Mouse (Mus musculus) left cerebral cortex, adult 9 months (tissue): ENCODE data around the gene Det1.

Experiments used
- DNase-seq, 2 experiments: peaks; one replicate each; pipeline ENCODE4 v3.0.0; 2022; ENCODE audit warnings: low spot score in 2 of 2

The Det1 gene

GRCm38 (mm10) chr7:78846737-78847434 is at the start of gene Det1:
Gene Det1 (minus strand): TSS chr7:78847263.
- DNase-seq = peak; percentile 56 to 89

GRCm38 (mm10) chr7:78895653-78896333 is 48.7 kb upstream of the Det1 start, which contains the start of gene Aen:
Gene Aen (plus strand): TSS chr7:78895854.
- peak; percentile 91 to 99 for DNase-seq

- no peak for DNase-seq
These were observed 48.1 kb upstream of the Det1 start for GRCm38 (mm10) chr7:78895021-78895652.

GRCm38 (mm10) chr7:78893917-78894316 is 46.9 kb upstream of the Det1 start:
- no peak for DNase-seq

- peak in 1 of 2 experiments; percentile 87 for DNase-seq
These were observed 43.6 kb upstream of the Det1 start for GRCm38 (mm10) chr7:78890641-78891040.

GRCm38 (mm10) chr7:78887431-78887842 is 40.4 kb upstream of the Det1 start:
- no peak for DNase-seq

GRCm38 (mm10) chr7:78886496-78886895 is 39.4 kb upstream of the Det1 start:
- DNase-seq = no peak

GRCm38 (mm10) chr7:78885404-78885803 is 38.3 kb upstream of the Det1 start:
- DNase-seq = no peak

- DNase-seq = no peak
These were observed 37.1 kb upstream of the Det1 start for GRCm38 (mm10) chr7:78884139-78884538.

GRCm38 (mm10) chr7:78883726-78884060 is 36.6 kb upstream of the Det1 start:
- DNase-seq = no peak

- DNase-seq = no peak
These were observed 36.1 kb upstream of the Det1 start for GRCm38 (mm10) chr7:78883016-78883725.

GRCm38 (mm10) chr7:78882469-78882837 is 35.4 kb upstream of the Det1 start:
- no peak for DNase-seq

GRCm38 (mm10) chr7:78881607-78882468 is 34.8 kb upstream of the Det1 start:
- no peak for DNase-seq

GRCm38 (mm10) chr7:78872831-78873230 is 25.8 kb upstream of the Det1 start:
- no peak for DNase-seq

GRCm38 (mm10) chr7:78872366-78872765 is 25.3 kb upstream of the Det1 start:
- DNase-seq = no peak

GRCm38 (mm10) chr7:78868731-78869130 is 21.7 kb upstream of the Det1 start:
- DNase-seq = no peak

- DNase-seq = no peak
These were observed 18.3 kb upstream of the Det1 start for GRCm38 (mm10) chr7:78865212-78865949.

GRCm38 (mm10) chr7:78864446-78864802 is 17.4 kb upstream of the Det1 start:
- no peak for DNase-seq

- no peak for DNase-seq
These were observed 16.9 kb upstream of the Det1 start for GRCm38 (mm10) chr7:78863796-78864445.

GRCm38 (mm10) chr7:78855044-78855655 is 8.1 kb upstream of the Det1 start:
- DNase-seq = no peak
